Mouse (Mus musculus) midbrain, embryonic 14.5 days (tissue): ENCODE data around the gene Pgm1. TPM values are rescaled to one million over a fixed set of nuclear protein-coding genes. Genes with fewer than 3 reads are reported as not detected.
A peak's percentile ranks its signal among the peaks of the same experiment; 100 is the strongest.

Source experiments
- ATAC-seq: fragments of 200-750 bp; cut with Nextera tagmentation; 2 replicates; pipeline ENCODE4 v1.8.0; 2017; ENCODE audit warnings: moderate number of reproducible peaks, moderate library complexity; ENCODE audit not compliant: low FRiP score, low TSS enrichment
- DNase-seq: peaks from one replicate; pipeline ENCODE4 v3.0.0-alpha.2; 2015
- H3K27ac ChIP-seq: fragments of 300-500 bp; sonication (generic); replicated peaks from 2 replicates; pipeline ENCODE4 v1.5.1; 2014; ENCODE audit warnings: mild to moderate bottlenecking, low read depth, low read length, moderate library complexity
- H3K27me3 ChIP-seq: fragments of 300-500 bp; sonication (generic); 2 replicates; pipeline ENCODE4 v1.6.1; 2014; ENCODE audit warnings: low read length, control low read depth, mixed read lengths; ENCODE audit not compliant: control insufficient read depth, insufficient read depth
- H3K36me3 ChIP-seq: fragments of 300-500 bp; sonication (generic); 2 replicates; pipeline ENCODE4 v1.6.1; 2014; ENCODE audit warnings: low read length, control low read depth; ENCODE audit not compliant: control insufficient read depth, insufficient read depth
- H3K4me1 ChIP-seq: fragments of 300-500 bp; sonication (generic); 2 replicates; pipeline ENCODE4 v1.6.1; 2014; ENCODE audit warnings: mild to moderate bottlenecking, antibody characterized with exemption, low read length, control low read depth; ENCODE audit not compliant: control insufficient read depth, insufficient read depth
- H3K4me2 ChIP-seq: fragments of 300-500 bp; sonication (generic); 2 replicates; pipeline ENCODE4 v1.6.1; 2014; ENCODE audit warnings: mild to moderate bottlenecking, low read length, moderate library complexity
- H3K4me3 ChIP-seq: fragments of 300-500 bp; sonication (generic); replicated peaks from 2 replicates; pipeline ENCODE4 v1.5.1; 2014; ENCODE audit warnings: low read depth, low read length
- H3K9ac ChIP-seq: fragments of 300-500 bp; sonication (generic); replicated peaks from 2 replicates; pipeline ENCODE4 v1.6.1; 2014; ENCODE audit warnings: mild to moderate bottlenecking, low read length, moderate library complexity
- H3K9me3 ChIP-seq: fragments of 300-500 bp; sonication (generic); 2 replicates; pipeline ENCODE4 v1.6.1; 2016; ENCODE audit warnings: low read length, control low read depth, mixed read lengths; ENCODE audit not compliant: control insufficient read depth
- WGBS: fragments of 180-500 bp; shearing (Covaris S2); extraction: QIAGEN DNeasy Blood & Tissue Kit; methylation state at CpG from one replicate; pipeline ENCODE4 v1.1.7; 2014; 5-methylcytosine and 5-hydroxymethylcytosine counted together
- polyA plus RNA-seq: library from polyadenylated mRNA; unstranded; fragments of >200 nt; fragmentation: Nextera tagmentation; extraction: Ambion mirVana; gene quantifications from 2 replicates; pipeline ENCODE4 v1.2.1, GENCODE M21; 2014

The Pgm1 gene
- polyA plus RNA-seq = 65.5 and 76.0 TPM in 2 replicates

GRCm38 (mm10) chr4:99929149-99929612 lies at the start of gene Pgm1:
TSS of gene Pgm1 (plus strand) at chr4:99929414.
- no peaks in the 10 kb centered on the region for H3K9me3 ChIP-seq
- ATAC-seq (peak; percentile 87), DNase-seq (peak; percentile 81)
- H3K27ac ChIP-seq = peak within 1 kb of the TSS; percentile 89
- H3K4me2 ChIP-seq = peak within 1 kb of the TSS; percentile 69
- H3K27me3 ChIP-seq = no peaks in the 10 kb centered on the region
- peak within 1 kb of the TSS; percentile 64 for H3K9ac ChIP-seq
- 5% methylated on average over 23 of the region's 23 CpGs for WGBS
- H3K4me3 ChIP-seq = peak within 1 kb of the TSS; percentile 55
- H3K4me1 ChIP-seq = peaks cover 8% of the 10 kb centered on the region; the same call in 1 of the 2 replicates
- H3K36me3 ChIP-seq = no peaks in the 10 kb centered on the region

GRCm38 (mm10) chr4:99881882-99882281 lies 47.3 kb upstream of the Pgm1 start:
- Histone ChIP-seq H3K4me3 (no peak overlapping the region), H3K9me3 (no peaks in the 10 kb centered on the region), H3K27ac (no peak overlapping the region), H3K27me3 (no peaks in the 10 kb centered on the region), H3K4me1 (no peaks in the 10 kb centered on the region), H3K9ac (no peak overlapping the region), H3K4me2 (no peak overlapping the region), H3K36me3 (no peaks in the 10 kb centered on the region)
- no peak for ATAC-seq
- DNase-seq = peak; percentile 76

GRCm38 (mm10) chr4:99882405-99882804 lies 46.8 kb upstream of the Pgm1 start:
- Histone ChIP-seq H3K36me3 (no peaks in the 10 kb centered on the region), H3K27ac (no peak overlapping the region), H3K4me3 (no peak overlapping the region), H3K4me2 (no peak overlapping the region), H3K4me1 (no peaks in the 10 kb centered on the region), H3K9ac (no peak overlapping the region), H3K27me3 (no peaks in the 10 kb centered on the region), H3K9me3 (no peaks in the 10 kb centered on the region)
- no peak for ATAC-seq
- DNase-seq = peak; percentile 46

GRCm38 (mm10) chr4:99913894-99914451 lies 15.2 kb upstream of the Pgm1 start:
- no peaks in the 10 kb centered on the region for H3K4me1 ChIP-seq
- ATAC-seq (no peak), DNase-seq (peak; percentile 77)
- no peaks in the 10 kb centered on the region for H3K9me3 ChIP-seq
- H3K27ac ChIP-seq = no peak overlapping the region
- H3K27me3 ChIP-seq = no peaks in the 10 kb centered on the region
- no peak overlapping the region for H3K4me3 ChIP-seq
- WGBS = 69% methylated on average over 4 of the region's 4 CpGs
- no peaks in the 10 kb centered on the region for H3K36me3 ChIP-seq
- H3K9ac ChIP-seq = no peak overlapping the region
- H3K4me2 ChIP-seq = no peak overlapping the region

GRCm38 (mm10) chr4:99926380-99926779 lies 2.8 kb upstream of the Pgm1 start:
- H3K9ac ChIP-seq = no peak overlapping the region
- DNase-seq (no peak), ATAC-seq (no peak)
- no peaks in the 10 kb centered on the region for H3K9me3 ChIP-seq
- peaks cover 8% of the 10 kb centered on the region; the same call in 1 of the 2 replicates for H3K4me1 ChIP-seq
- 93% methylated on average over 4 of the region's 4 CpGs for WGBS
- H3K4me2 ChIP-seq = no peak overlapping the region
- no peak overlapping the region for H3K4me3 ChIP-seq
- H3K27ac ChIP-seq = no peak overlapping the region
- H3K36me3 ChIP-seq = no peaks in the 10 kb centered on the region
- no peaks in the 10 kb centered on the region for H3K27me3 ChIP-seq

- Histone ChIP-seq H3K27me3 (no peaks in the 10 kb centered on the region), H3K4me2 (peak overlapping the region; percentile 69; the same call in 1 of the 2 replicates), H3K9ac (no peak overlapping the region), H3K4me1 (peaks cover 8% of the 10 kb centered on the region; the same call in 1 of the 2 replicates), H3K9me3 (no peaks in the 10 kb centered on the region), H3K36me3 (no peaks in the 10 kb centered on the region), H3K27ac (no peak overlapping the region), H3K4me3 (no peak overlapping the region)
- DNase-seq = no peak
- WGBS = 87% methylated on average over 6 of the region's 6 CpGs
- no peak for ATAC-seq
Observed at GRCm38 (mm10) chr4:99928521-99928920, 693 bp upstream of the Pgm1 start.

- Histone ChIP-seq H3K36me3 (no peaks in the 10 kb centered on the region), H3K27ac (peak within 1 kb of the TSS; percentile 89), H3K4me1 (peaks cover 8% of the 10 kb centered on the region; the same call in 1 of the 2 replicates), H3K4me3 (peak within 1 kb of the TSS; percentile 55), H3K9ac (peak within 1 kb of the TSS; percentile 64), H3K27me3 (no peaks in the 10 kb centered on the region), H3K4me2 (peak within 1 kb of the TSS; percentile 69), H3K9me3 (no peaks in the 10 kb centered on the region)
- DNase-seq (peak; percentile 85), ATAC-seq (peak; percentile 88)
- under 1% methylated on average over 56 of the region's 57 CpGs for WGBS
Observed at GRCm38 (mm10) chr4:99929613-99930517, 651 bp downstream of the Pgm1 start, which contains the start of gene Itgb3bp. TSS of gene Itgb3bp (minus strand) at chr4:99929813.

- DNase-seq (no peak), ATAC-seq (no peak)
- no peaks in the 10 kb centered on the region for H3K9me3 ChIP-seq
- H3K27me3 ChIP-seq = no peaks in the 10 kb centered on the region
- peaks cover 8% of the 10 kb centered on the region; the same call in 1 of the 2 replicates for H3K4me1 ChIP-seq
- no peak overlapping the region for H3K27ac ChIP-seq
- H3K4me2 ChIP-seq = peak overlapping the region; percentile 69
- H3K9ac ChIP-seq = no peak overlapping the region
- H3K36me3 ChIP-seq = no peaks in the 10 kb centered on the region
- 46% methylated on average over 10 of the region's 10 CpGs for WGBS
- H3K4me3 ChIP-seq = peak overlapping the region; percentile 55
Observed at GRCm38 (mm10) chr4:99930518-99931239, 1.5 kb downstream of the Pgm1 start.
